Mouse (Mus musculus): ENCODE measurements around the gene Rab25.

Gene Rab25

DNA sequence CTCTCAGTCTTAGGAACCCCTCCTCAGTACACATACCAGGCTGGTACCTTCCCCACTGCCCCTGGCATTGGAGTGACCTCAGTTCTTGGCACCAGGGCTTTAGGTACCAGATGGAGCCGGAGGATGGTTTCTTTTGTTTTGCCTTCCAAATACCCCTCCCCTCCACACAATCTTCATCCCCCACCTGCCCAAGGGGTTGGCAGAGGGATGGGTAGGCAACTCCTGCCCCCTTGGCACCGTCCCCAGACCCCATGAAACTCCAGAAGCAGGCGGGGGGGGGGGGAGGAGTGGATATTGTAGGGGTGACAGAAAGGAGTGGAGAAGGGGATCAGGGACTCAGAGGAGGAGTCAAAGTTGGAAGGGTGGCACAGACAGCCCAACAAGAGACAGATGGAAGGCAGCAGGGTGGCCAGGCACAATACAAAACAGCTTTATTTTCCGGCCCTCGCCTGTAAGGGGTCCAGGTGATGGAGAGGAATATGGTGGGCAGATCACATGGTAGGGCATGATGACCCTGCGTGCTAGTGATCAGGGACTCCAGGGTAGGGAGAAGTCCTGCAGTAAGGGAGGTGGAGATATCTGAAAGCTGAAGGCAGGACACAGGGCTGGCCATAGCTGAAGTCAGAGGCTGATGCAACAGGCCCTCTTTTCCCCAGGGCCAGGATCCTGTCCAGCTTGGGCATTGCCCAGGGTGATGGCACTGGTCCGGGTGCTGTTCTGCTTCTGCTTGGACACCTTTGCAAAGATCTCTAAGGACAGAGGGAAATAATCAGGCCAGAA lies 6.3 kb downstream of the Rab25 start:
- DNase-seq: peak; percentile 45 to 52

DNA sequence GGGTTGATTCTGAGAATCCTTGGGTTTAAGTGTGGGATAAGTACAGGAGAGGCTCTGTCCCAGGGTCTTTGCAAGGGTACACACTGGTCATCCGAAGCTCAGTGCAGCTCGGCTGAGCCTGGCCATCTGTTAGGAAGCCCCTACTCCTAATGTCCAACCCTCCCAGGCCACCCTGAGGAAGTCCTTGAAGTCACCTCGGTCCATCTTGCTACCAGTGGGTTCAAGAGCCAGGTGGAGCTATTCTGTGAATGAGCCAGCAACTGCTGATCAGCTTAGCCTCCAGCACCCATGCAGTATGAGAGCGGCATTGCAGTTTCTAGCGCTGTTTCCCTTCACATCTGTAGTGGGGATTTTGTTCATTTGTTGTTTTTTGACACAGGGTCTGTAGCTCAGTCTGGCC lies 8.0 kb downstream of the Rab25 start:
- DNase-seq: peak in 1 of 2 experiments; percentile 3

DNA sequence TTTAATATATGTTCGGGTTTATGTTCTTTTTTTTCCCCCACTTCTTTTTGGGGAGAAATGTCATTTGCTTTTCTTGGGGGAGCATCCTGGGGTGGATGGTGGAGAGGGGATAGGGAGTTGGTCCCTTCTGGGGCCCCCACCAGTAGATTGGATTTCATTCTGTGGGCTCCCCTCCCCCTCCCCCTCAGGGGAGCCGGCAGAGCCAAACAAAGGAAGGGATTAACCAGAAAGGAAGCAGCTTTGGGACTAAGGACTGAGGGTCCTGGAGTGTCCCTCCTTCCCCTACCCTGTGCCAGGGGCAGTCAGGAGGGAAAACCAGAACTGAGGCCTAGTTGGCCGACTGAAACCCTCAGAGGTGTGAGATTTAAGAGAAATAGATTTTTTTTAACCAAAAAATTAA lies 8.7 kb downstream of the Rab25 start:
- peak in 1 of 2 experiments; percentile 2 for DNase-seq

DNA sequence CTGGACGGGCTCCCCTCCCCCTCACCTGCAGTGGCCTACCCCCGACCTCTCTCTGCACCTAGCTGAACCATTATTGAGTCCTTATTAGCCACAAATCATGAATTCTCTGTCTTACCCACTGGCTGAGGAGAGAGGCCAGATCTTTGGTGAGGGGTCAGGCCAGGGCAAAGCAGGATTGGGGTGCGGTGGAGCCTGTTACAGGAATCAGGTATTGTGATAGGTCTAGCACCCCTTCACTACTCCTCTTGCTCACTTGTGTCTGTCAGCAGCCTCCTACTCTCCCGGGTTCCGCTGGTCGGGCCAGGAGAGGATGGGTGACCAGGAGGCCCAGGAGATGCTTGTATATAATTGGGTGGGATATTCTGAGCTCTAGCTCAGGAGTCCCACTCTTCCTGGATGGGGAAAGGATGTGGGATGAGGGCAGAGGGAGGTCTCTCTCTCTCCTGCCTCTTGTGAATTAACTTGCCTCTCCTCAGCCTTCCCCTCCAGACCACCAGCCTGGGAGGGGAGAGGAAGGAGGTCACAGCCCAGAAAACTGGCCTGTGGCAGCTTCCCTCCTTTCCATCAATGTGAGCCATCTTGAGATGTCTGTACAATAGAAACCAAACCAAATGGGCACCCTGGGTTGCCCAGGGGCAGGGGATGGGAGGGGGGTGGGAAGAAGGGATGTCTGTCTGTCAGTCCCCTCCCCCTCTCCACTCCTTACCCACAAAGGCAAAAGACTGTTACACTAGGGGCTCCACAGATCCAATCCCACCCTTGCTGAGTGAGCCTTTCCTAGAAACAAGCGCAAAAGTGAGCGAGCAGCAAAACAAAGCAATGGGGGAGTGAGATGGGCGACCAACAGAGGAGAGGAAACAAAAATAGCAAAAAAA lies 9.6 kb downstream of the Rab25 start:
- no peak for DNase-seq

DNA sequence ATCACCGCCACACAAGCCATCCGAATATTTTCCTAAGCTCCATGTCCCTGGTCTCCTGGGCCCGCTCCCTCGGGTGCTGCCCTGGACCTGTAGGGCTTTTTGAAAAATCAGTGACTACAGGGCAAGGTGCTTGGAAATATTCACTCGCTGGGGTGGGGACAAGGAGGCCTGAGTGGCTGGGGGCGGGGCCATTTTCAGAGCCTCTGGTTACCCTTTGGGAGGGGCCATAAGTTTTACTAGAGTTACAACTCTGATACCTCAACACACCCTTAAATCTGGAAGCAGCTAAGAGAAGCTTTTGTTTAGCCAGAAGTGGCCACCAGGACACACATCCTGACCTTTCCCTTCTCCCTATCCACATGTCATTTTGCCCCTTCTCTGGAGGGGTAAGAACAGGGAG lies 11.0 kb downstream of the Rab25 start:
- peak in 1 of 2 experiments; percentile 22 for DNase-seq

DNA sequence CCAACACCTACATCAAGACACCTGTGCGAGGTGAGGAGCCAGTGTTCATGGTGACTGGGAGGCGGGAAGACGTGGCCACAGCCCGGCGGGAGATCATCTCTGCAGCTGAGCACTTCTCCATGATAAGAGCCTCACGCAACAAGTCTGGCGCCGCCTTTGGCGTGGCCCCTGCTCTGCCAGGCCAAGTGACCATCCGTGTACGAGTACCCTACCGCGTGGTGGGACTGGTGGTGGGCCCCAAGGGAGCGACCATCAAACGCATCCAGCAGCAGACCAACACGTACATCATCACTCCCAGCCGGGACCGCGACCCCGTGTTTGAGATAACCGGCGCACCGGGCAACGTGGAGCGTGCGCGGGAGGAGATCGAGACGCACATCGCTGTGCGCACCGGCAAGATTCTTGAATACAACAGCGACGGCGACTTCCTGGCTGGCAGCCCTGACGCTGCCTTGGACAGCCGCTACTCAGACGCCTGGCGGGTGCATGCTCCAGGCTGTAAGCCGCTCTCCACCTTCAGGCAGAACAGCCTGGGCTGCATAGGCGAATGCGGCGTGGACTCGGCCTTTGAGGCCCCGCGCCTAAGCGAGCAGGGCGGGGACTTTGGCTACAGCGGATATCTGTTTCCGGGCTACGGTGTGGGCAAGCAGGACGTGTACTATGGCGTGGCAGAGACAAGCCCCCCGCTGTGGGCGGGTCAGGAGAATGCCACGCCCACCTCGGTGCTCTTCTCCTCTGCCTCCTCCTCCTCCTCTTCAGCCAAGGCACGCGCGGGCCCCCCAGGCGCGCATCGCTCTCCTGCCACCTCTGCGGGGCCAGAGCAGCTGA lies 11.8 kb downstream of the Rab25 start:
- DNase-seq: peak; percentile 73 to 82

DNA sequence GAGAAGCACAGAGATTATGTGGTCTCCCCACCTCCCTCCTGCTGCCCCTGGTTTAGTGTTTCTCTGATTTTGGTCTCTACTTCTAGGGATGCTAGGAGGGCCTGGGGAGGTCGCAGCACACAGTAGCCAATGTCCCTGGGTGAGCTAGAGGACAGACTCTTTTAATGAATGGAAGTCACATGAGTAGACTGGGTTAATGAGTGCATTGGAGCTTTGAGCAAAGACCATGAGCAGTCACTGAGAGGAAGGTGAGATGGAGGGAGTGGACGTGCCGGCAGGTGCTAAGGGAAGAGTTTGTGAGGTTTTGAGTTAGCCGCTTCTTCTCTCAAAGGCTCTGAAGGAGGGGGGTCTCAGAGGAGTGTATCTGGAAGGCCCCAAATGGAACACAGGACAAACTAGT lies 12.6 kb downstream of the Rab25 start:
- no peak for DNase-seq

DNA sequence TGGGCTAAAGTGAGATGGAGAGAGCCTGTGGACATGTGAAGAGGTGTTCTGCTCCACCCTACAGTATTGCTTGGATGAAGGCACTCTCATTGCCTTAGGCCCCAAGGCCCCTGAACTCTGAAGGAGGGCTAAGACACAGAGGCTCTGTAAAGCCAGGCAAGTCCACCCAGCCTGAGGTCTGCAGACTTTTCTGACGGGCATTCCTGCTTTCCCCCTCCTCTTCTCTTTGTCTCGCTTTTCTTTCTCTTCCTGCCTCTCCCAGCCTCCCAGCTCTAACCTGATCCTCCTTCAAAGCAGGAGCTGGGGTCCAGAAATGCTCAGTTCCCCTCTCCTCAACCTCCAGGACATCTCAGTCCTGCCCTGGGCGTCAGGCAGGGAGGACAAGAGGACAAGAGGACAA lies 13.1 kb downstream of the Rab25 start:
- no peak for DNase-seq

DNA sequence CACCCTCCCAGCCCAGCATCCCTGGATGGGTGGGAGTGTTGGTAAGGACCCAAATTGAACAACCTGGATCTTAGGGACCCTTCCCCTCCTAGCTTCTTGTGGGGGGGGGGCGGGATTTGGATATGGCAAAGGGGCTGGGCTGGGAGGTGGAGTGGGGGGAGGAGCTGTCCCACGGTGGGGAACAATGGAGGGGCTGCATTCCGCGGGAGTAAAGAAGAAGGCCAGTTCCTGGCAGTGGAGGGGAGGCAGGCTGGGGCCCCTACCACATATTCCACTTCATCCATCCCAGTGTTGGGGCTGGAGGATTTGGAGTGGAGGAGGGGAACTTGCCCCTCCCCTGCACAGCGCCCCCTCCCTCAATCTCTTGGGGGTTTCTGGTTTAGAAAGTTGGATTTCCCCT lies 14.4 kb downstream of the Rab25 start:
- peak in 1 of 2 experiments; percentile 2 for DNase-seq

DNA sequence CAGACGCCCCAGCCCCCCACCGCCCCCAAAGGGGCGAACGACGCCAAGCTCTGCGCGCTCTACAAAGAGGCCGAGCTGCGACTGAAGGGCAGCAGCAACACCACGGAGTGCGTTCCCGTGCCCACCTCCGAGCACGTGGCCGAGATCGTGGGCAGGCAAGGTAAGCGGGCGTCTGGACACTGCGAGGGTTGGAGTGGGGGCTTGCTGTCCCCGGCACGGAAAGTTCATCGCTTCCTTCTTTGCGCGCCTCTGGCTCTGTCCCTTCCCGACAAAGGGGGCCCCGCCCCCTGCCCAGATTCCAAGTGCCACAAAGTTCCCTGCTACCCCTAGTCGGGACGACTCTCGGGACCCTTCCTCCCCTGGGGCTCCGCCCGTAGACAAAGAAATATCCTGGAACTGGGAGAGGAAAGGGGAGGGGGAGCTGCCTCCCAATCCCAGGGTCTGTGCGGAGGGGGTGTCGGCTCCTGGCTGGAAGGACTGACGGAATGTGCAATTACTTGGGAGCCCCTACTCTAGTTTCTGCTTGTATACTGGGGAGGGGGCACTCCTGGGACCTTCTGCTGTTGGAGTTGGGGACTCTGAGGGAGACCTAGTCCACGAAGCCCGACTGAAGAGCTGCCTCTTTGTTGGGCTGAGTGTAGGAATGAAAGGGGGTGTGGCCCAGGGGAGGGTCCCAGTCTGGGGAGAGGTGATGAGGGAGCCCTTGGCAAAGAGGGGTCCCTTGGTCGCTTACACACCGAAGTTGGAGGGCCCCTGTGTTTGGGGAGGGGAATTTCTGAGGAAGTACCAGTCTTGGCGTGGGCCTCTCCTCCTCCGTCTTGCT lies 15.2 kb downstream of the Rab25 start:
- peak in 1 of 2 experiments; percentile 14 for DNase-seq

DNA sequence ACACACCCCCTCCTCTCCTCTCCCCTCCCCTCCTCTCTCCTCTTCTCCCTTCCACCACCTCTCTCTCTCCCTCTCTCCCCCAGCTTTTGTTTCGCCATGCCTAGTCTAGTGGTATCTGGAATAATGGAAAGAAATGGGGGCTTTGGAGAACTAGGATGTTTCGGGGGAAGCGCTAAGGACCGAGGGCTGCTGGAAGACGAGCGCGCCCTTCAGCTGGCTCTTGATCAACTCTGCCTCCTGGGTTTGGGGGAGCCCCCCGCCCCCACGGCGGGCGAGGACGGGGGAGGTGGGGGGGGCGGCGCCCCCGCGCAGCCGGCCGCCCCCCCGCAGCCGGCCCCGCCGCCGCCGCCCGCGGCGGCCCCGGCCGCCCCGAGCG lies 15.8 kb downstream of the Rab25 start, which contains the start of gene Mex3a:
Mex3a (plus strand) TSS at position 97 of the 376 bp plus-strand sequence.
- peak in 1 of 2 experiments; percentile 7 for DNase-seq

DNA sequence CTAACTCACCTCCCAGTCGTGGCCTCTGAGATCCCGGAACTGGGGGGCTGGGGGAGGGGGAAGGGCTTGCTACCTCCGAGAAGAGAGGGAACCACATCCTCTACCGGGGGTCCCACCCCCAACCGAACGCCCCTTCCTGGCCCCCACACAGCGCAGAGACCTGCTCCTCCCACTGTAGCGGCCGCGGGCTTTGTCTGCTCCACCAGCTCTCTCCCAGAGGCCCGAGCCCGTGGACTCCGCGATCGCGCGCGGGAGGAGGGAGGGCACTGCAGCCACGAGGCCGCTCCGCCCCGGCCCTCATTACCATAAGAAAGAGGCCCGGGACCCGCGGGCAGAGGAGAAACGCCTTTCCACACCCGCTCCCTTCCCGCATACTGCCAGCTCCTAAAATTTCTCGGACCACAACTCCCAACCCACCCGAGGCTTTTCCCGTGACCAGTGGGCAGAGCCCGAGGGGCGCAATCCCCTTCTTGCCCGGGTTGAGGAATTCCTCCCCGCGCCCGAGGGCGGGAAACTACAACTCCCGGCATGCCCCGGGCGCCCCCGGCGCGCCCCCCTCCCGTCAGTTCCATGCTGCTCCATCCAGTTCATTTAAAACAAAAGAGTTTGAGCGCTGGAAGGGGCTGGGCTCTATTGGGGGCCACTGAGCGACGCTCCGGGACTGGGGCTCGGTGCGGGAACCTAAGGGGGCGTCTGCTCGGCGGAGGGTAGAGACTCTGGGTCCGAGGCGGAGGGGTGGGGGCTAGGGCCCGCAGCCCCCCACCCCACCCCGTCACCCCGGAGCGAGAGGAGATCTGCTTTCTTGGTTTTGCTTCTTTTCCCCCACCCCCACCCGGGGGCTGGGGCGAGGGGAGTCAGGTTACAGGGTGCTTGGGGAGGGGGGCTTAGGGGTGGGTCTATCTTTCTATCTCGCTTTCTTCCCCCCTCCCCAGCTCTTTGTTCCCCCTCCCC lies 16.5 kb downstream of the Rab25 start:
- DNase-seq: peak; percentile 84 to 88

DNA sequence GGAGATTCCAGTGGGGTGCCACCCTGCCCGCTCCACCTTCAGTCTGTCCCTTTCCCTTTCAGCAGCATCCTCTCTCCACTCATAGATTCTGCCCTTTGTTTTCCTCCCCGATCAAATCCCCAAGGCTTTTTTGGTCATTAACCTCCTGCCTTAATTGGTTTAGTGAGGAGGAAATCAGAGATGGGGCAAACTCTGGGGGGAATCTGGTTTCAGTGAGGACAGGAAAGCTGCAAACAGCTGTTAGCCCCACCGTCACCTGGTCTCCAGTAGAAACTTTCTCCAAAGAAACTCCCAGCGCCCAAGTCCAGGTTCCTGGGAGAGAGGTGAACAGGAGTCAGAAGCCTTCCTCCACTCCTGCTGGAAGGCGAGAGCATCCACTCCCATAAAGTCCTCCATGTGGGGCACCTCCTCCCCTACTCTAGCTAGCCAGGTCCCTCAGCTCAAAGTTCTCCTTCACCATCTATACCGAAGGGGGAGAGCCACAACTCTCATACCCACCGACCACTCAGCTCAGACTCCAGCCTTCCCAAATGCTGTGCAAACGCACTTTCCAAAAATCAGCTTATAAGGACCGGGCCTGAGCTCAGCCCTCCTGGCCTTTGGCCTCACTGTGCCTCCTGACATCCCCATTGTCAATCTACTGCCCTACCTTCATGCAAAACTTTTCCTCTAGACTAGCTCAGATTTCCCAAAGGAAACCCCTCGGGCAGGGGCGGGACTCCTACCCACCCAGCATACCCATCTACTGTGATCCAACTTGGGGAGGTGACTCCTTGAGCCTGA lies 17.8 kb downstream of the Rab25 start:
- DNase-seq: peak in 1 of 2 experiments; percentile 1

DNA sequence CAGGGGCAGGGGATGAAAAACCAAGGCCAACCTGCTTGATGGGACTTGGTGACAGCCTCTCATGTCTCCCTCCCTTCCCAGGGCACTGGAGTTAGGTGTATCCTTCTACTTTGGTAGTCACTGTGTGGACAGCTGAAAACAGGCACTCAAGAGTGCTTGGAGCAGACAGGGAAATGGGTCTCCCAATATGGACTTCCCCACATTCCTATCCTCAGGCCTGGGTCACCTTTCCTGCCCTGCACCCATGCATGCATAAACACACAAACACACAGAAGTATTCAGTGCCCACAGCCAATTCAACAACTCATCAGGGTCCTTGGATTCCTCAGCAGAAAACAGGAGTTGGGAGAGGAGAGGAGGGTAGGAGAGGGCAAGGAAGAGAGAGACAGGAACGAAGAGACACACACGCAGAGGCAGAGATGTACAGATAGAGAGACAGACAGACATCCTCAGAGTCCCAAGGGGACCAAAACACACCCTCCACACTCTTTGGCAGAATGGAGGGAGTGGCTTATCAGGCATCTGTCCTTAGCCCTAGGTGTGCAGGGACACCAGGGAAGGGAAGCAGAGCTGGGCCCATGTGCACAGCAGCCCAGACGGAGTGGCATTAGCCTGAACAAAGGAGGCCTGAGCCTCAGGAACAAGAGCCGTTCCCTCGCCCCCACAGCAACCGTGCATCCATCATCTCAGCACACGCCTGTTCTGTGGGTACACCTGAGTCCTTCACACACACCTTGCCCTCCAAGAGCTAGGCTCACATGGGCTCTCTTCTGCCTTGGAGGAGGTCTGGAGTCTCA lies 18.7 kb downstream of the Rab25 start:
- peak in 1 of 2 experiments; percentile 2 for DNase-seq

DNA sequence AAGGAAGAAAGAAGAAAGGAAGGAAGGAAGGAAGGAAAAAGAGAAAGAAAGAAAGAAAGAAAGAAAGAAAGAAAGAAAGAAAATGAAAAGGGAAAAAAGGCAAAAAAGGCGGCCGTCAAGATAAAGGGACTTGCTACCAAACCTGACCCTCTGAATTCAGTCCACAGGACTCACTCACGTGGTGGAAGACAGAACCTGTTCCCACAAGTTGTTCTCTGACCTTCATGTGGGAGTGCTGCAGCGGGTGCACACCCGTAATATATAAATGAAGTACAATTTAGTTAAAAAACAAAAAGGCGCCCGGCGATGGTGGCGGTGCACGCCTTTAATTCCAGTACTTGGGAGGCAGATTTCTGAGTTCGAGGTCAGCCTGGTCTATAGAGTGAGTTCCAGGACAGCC lies 19.5 kb downstream of the Rab25 start:
- DNase-seq: peak in 1 of 2 experiments; percentile 4

DNA sequence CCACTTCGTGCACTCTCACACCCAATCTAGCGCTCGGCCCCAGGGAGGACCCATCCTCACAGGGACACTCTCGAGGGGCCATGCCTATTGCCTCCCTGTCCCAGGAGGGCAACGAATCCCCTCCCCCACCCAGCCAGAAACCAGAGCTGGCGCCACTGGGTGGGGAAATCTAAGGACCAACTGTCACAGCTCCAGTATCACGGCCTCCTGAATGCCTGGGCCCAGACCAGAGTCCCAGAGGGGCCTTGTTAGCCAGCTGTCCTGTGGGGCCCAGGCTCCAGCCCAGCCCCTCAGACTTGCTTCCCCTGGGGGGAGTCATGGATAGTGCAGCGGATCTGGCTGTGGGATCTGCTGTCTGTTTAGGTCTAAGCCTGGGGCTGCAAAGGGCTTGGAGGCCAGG lies 20.5 kb downstream of the Rab25 start:
- peak in 1 of 2 experiments; percentile 13 for DNase-seq

DNA sequence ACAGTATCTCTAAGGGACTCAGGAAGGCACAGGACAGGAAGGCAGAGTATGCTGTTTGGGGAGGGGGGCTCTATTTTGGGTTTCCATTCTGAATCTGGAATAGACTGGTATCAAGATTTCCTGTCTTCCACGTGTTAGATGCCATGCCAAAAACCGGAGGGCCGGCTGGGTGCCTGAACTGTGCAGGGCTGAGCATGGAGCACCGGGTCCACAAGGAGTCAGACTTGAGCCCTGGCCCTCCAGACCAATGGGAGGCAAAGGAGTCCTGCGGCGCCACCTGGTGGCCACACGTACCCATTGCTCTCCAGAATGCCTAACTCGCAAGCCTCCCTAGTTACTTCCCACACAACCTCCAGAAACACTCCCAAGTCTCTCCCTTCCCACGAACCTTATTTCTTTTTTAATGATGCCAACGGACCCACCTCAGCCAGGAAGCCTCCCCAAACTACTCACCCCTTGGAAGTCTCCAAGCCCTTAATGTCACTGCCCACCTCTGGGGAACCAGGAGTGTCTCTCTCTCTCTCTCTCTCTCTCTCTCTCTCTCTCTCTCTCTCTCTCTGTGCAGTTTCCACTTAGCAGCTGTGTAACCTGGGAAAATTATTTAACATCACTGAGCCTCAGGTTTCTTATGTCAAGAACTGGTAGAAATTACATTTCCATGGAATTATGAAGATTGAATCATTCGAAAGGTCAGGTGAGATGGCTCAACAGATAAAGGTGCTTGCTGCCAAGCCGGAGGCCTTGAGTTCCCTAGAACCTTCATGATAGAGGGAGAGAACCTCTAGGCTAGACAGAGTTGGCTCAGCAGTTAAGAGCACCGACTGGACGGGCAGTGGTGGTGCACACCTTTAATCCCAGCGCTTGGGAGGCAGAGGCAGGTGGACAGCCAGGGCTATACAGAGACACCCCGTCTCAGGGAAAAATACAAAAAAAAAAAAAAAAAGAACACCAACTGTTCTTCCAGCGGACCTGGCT lies 21.7 kb downstream of the Rab25 start:
- peak; percentile 86 to 87 for DNase-seq

DNA sequence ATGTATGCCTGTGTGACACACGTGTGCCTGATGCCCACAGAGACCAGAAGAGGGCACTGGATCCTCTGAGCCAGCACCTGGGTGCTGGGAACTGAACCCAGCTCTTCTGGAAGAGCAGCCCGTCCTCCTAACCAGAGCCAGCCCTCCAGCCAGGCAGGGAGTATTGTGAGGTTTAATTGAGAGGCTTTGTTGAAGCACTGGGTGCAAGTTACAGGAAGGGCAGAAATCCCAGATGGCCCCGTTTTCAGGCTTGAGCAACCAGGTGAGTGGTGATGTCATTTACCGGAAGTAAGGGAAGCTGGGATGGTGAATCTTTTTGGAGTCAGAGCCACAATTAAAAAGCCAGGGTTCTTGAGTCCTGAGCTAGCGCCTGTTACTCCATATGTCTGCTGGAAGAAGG lies 23.1 kb downstream of the Rab25 start:
- peak in 1 of 2 experiments; percentile 2 for DNase-seq
